Mouse (Mus musculus) midbrain, embryonic 15.5 days (tissue): Measurements from ENCODE around the gene Lsm8. TPM values are rescaled to one million over a fixed set of nuclear protein-coding genes. Genes with fewer than 3 reads are reported as not detected.
A peak's percentile ranks its signal among the peaks of the same experiment; 100 is the strongest.
"Not testable (repeated sequence)": the region's sequence is repeated elsewhere in the genome, so short reads cannot be mapped to it uniquely, and the experiment has no call there.

Experiments
- ATAC-seq: fragments of 200-750 bp; cut with Nextera tagmentation; replicated peaks from 2 replicates; pipeline ENCODE4 v1.8.0; 2017; ENCODE audit warnings: moderate TSS enrichment
- H3K27ac ChIP-seq: fragments of 300-500 bp; sonication (generic); 2 replicates; pipeline ENCODE4 v1.5.1; 2015; ENCODE audit warnings: mild to moderate bottlenecking, inconsistent platforms
- H3K27me3 ChIP-seq: fragments of 300-500 bp; sonication (generic); replicated peaks from 2 replicates; pipeline ENCODE4 v1.6.1; 2015; ENCODE audit warnings: inconsistent platforms
- H3K36me3 ChIP-seq: fragments of 300-500 bp; sonication (generic); replicated peaks from 2 replicates; pipeline ENCODE4 v1.6.1; 2015; ENCODE audit warnings: inconsistent platforms
- H3K4me1 ChIP-seq: fragments of 300-500 bp; sonication (generic); 2 replicates; pipeline ENCODE4 v1.6.1; 2015; ENCODE audit warnings: inconsistent platforms
- H3K4me2 ChIP-seq: fragments of 300-500 bp; sonication (generic); 2 replicates; pipeline ENCODE4 v1.6.1; 2015; ENCODE audit warnings: inconsistent platforms, mild to moderate bottlenecking, moderate library complexity
- H3K4me3 ChIP-seq: fragments of 300-500 bp; sonication (generic); 2 replicates; pipeline ENCODE4 v1.5.1; 2015; ENCODE audit warnings: mild to moderate bottlenecking, inconsistent platforms
- H3K9ac ChIP-seq: fragments of 300-500 bp; sonication (generic); 2 replicates; pipeline ENCODE4 v1.6.1; 2015; ENCODE audit warnings: mild to moderate bottlenecking, inconsistent platforms
- H3K9me3 ChIP-seq: fragments of 300-500 bp; sonication (generic); 2 replicates; pipeline ENCODE4 v1.6.1; 2016; ENCODE audit warnings: inconsistent platforms
- WGBS: fragments of 180-500 bp; shearing (Covaris S2); methylation state at CpG from one replicate; pipeline ENCODE4 v1.1.7; 2015; ENCODE audit warnings: mixed read lengths; 5-methylcytosine and 5-hydroxymethylcytosine counted together
- polyA plus RNA-seq: library from polyadenylated mRNA; unstranded; fragments of >200 nt; fragmentation: Nextera tagmentation; extraction: Ambion mirVana; gene quantifications from 2 replicates; pipeline ENCODE4 v1.2.1, GENCODE M21; 2015

Gene Lsm8
- 97.7 and 105 TPM in 2 replicates for polyA plus RNA-seq

DNA sequence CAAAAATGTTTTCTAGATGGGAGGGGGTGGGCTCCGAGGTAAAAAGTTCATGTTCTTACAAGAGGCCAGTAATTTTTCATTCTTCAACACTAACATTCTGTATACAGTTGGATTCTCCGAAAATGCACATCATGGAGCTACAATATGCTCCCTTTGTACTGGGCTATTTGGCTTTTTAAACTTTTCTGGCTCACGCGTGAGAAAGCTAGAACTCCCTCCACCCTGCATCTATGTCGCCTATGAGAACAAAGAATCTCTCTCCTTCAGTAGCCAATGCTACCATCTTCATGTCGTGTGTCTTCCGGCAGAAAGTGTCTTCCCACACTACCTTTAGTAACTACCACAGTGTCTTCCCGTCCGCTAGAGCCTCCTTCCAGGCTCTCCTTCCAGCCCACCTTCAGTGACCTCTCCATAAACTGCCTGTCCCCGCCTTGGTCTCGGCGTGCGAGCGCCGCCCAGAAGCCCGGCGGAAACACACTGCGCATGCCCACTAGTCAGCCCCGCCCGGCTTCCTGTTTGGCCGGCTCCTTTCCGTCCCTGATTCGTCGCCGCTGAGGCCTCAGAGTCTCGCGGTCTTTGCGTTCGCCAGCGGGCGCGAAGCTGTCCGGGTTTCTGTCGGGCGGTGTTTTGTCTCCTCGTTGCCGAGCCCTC, at the start of gene Lsm8:
Gene Lsm8 (plus strand): TSS at position 529 of the 651 bp plus-strand sequence.
- no peaks in the 10 kb centered on the region for H3K27me3 ChIP-seq
- H3K4me2 ChIP-seq: peak within 1 kb of the TSS; percentile 62
- H3K9ac ChIP-seq: peak within 1 kb of the TSS; percentile 97
- peak; percentile 100 for ATAC-seq
- peaks cover 19% of the 10 kb centered on the region for H3K4me1 ChIP-seq
- peak within 1 kb of the TSS; percentile 95 for H3K27ac ChIP-seq
- H3K36me3 ChIP-seq: peaks cover 2% of the 10 kb centered on the region; the same call in 1 of the 2 replicates
- under 1% methylated on average over 37 of the region's 37 CpGs for WGBS
- no peaks in the 10 kb centered on the region for H3K9me3 ChIP-seq
- H3K4me3 ChIP-seq: peak within 1 kb of the TSS; percentile 92

- H3K27me3 ChIP-seq: no peaks in the 10 kb centered on the region
- no peak for ATAC-seq
- H3K36me3 ChIP-seq: no peaks in the 10 kb centered on the region
- no peaks in the 10 kb centered on the region for H3K4me1 ChIP-seq
- no peak overlapping the region for H3K27ac ChIP-seq
- H3K9me3 ChIP-seq: no peaks in the 10 kb centered on the region
- no peak overlapping the region for H3K4me3 ChIP-seq
- H3K4me2 ChIP-seq: no peak overlapping the region
- H3K9ac ChIP-seq: no peak overlapping the region
- WGBS: 88% methylated on average over 2 of the region's 2 CpGs
These were observed 47.4 kb upstream of the Lsm8 start for GRCm38 (mm10) chr6:18800869-18801511.

- ATAC-seq: no peak
- no peaks in the 10 kb centered on the region for H3K4me1 ChIP-seq
- 98% methylated on average over 1 of the region's 1 CpGs for WGBS
- no peak overlapping the region for H3K4me2 ChIP-seq
- no peaks in the 10 kb centered on the region for H3K27me3 ChIP-seq
- no peaks in the 10 kb centered on the region for H3K36me3 ChIP-seq
- no peak overlapping the region for H3K9ac ChIP-seq
- H3K27ac ChIP-seq: no peak overlapping the region
- no peaks in the 10 kb centered on the region for H3K9me3 ChIP-seq
- H3K4me3 ChIP-seq: no peak overlapping the region
These were observed 35.8 kb upstream of the Lsm8 start for GRCm38 (mm10) chr6:18812623-18813022.

GRCm38 (mm10) chr6:18815606-18816005, 32.8 kb upstream of the Lsm8 start:
- no peaks in the 10 kb centered on the region for H3K27me3 ChIP-seq
- no peaks in the 10 kb centered on the region for H3K9me3 ChIP-seq
- H3K4me3 ChIP-seq: no peak overlapping the region
- H3K9ac ChIP-seq: no peak overlapping the region
- H3K4me2 ChIP-seq: no peak overlapping the region
- no peak for ATAC-seq
- H3K36me3 ChIP-seq: no peaks in the 10 kb centered on the region
- H3K27ac ChIP-seq: no peak overlapping the region
- H3K4me1 ChIP-seq: no peaks in the 10 kb centered on the region
- WGBS: 91% methylated on average over 2 of the region's 2 CpGs

DNA sequence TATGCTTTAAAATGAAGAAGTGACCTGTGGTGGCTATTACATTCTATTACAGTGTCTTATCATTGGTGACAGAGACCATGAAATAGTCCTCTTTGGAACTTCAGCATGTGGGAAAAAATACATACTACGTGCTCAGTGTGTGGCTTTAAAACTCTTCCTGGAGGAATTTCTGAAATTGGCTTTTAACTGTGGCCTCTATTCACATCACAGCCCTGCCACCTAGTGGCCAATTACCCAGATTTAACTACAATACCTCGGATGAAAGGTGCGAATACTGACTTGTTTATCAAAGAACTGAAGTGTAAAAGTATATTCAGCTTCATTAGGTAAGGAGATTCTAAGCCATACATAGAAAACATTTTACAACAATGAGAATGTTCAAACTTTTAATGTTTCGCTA, 29.0 kb upstream of the Lsm8 start:
- no peak overlapping the region for H3K27ac ChIP-seq
- H3K9ac ChIP-seq: no peak overlapping the region
- H3K27me3 ChIP-seq: no peaks in the 10 kb centered on the region
- no peak overlapping the region for H3K4me3 ChIP-seq
- H3K9me3 ChIP-seq: no peaks in the 10 kb centered on the region
- H3K4me1 ChIP-seq: no peaks in the 10 kb centered on the region
- ATAC-seq: no peak
- H3K4me2 ChIP-seq: no peak overlapping the region
- no peaks in the 10 kb centered on the region for H3K36me3 ChIP-seq
- WGBS: 14% methylated on average over 4 of the region's 4 CpGs

GRCm38 (mm10) chr6:18820246-18820645, 28.1 kb upstream of the Lsm8 start:
- no peak overlapping the region for H3K4me2 ChIP-seq
- no peak overlapping the region for H3K4me3 ChIP-seq
- no peaks in the 10 kb centered on the region for H3K36me3 ChIP-seq
- 69% methylated on average over 4 of the region's 4 CpGs for WGBS
- ATAC-seq: no peak
- no peaks in the 10 kb centered on the region for H3K9me3 ChIP-seq
- H3K27ac ChIP-seq: no peak overlapping the region
- no peaks in the 10 kb centered on the region for H3K27me3 ChIP-seq
- no peak overlapping the region for H3K9ac ChIP-seq
- H3K4me1 ChIP-seq: no peaks in the 10 kb centered on the region

DNA sequence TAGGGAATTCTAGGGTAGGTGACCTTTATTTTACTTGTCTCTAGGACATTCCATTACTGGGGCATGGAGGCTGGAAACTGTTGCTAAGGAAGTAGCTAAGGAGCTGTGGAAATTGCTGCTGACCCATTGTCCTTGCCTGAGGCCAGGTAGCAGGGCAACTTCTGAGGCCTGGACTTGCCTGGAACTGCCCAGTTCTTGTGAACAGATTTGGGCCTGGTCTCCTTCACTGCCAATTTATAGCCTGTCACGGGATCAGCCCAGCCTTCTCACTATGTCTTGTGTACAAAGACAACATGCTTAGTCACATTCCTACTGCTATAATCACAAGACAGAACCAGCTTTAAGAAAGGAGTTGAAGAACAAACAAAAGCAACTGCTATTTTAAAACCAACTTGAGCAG, 25.6 kb upstream of the Lsm8 start:
- Histone ChIP-seq H3K36me3 (no peaks in the 10 kb centered on the region), H3K4me3 (no peak overlapping the region), H3K4me1 (no peaks in the 10 kb centered on the region), H3K4me2 (no peak overlapping the region), H3K9ac (no peak overlapping the region), H3K9me3 (no peaks in the 10 kb centered on the region), H3K27ac (no peak overlapping the region), H3K27me3 (no peaks in the 10 kb centered on the region)
- 73% methylated on average over 1 of the region's 1 CpGs for WGBS
- ATAC-seq: no peak

GRCm38 (mm10) chr6:18832958-18833357, 15.4 kb upstream of the Lsm8 start:
- H3K9me3 ChIP-seq: no peaks in the 10 kb centered on the region
- no peak overlapping the region for H3K9ac ChIP-seq
- H3K36me3 ChIP-seq: no peaks in the 10 kb centered on the region
- no peak overlapping the region for H3K4me2 ChIP-seq
- no peak overlapping the region for H3K4me3 ChIP-seq
- no peak for ATAC-seq
- no peaks in the 10 kb centered on the region for H3K27me3 ChIP-seq
- no peaks in the 10 kb centered on the region for H3K4me1 ChIP-seq
- 82% methylated on average over 1 of the region's 1 CpGs for WGBS
- H3K27ac ChIP-seq: no peak overlapping the region

DNA sequence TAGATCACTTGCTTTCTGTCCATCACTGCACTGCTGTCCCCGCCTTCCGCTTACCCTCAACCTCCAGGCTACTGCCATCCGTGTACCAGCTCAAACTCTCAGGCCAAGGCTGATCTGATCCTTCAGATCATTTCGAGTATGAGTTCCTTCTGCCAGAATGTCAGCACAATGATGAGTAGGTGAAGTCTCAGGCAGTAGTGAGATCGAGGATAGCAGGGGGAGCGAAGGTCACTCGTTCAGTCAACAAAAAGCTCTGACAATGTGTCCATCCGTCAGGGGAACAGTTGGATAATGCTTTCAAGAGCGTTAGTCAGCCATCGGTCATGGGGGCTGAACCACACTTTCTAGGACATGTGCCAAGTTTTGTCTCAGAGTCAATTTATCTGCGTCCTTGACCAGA, 3.9 kb upstream of the Lsm8 start:
- 81% methylated on average over 7 of the region's 11 CpGs for WGBS
- H3K27me3 ChIP-seq, H3K9me3 ChIP-seq, ATAC-seq, H3K36me3 ChIP-seq, H3K9ac ChIP-seq, H3K4me3 ChIP-seq, H3K4me2 ChIP-seq, H3K27ac ChIP-seq, H3K4me1 ChIP-seq: not testable (repeated sequence)

DNA sequence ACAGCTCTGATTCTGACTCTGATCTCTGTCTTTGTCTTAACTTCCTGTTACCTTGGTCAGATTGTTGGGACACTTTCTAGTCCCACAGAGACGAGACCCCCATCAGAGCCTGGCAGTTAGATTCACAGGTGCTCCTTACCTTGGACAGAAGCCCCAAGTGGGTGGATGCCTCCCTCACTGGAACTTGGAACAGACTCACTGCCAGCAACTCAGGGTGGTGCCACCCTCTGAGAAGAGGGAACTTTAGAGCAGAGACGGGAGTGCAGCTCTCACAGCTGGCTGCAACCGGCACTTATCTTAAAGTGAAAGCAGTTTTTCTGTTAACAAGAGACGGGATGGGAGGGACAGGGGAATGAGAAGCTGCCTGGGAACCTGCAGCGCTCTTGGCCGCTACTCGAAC, 2.8 kb upstream of the Lsm8 start:
- H3K36me3 ChIP-seq, H3K27ac ChIP-seq, H3K4me3 ChIP-seq, H3K9me3 ChIP-seq, H3K4me2 ChIP-seq, H3K27me3 ChIP-seq, H3K9ac ChIP-seq, ATAC-seq: not testable (repeated sequence)
- 47% methylated on average over 5 of the region's 7 CpGs for WGBS
- peaks cover 13% of the 10 kb centered on the region for H3K4me1 ChIP-seq

DNA sequence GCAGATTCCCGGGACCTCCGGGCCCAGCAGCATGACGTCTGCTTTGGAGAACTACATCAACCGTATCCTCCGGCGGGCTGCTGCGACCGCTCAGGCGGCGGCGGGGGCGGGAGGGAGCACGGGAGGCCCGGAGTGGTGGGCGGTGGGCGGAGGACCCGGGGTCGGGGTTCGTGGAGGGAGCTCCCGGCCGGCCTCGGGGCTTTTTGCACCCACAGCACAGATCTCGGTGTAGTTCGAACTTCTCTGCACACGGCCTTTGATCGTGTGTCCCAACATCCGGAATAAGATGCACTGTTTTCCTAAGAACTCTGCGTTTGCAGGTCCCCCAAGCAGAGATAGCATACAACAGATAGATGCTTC, 303 bp downstream of the Lsm8 start:
- under 1% methylated on average over 28 of the region's 28 CpGs for WGBS
- Histone ChIP-seq H3K9ac (peak overlapping the region; percentile 97), H3K4me1 (peaks cover 19% of the 10 kb centered on the region), H3K9me3 (no peaks in the 10 kb centered on the region), H3K36me3 (peaks cover 6% of the 10 kb centered on the region; the same call in 1 of the 2 replicates), H3K27me3 (no peaks in the 10 kb centered on the region), H3K4me2 (peak overlapping the region; percentile 62), H3K27ac (peak overlapping the region; percentile 95), H3K4me3 (peak overlapping the region; percentile 92)
- ATAC-seq: no peak

- no peak for ATAC-seq
- Histone ChIP-seq H3K4me1 (peaks cover 7% of the 10 kb centered on the region), H3K27me3 (no peaks in the 10 kb centered on the region), H3K9me3 (no peaks in the 10 kb centered on the region), H3K4me3 (no peak overlapping the region), H3K9ac (no peak overlapping the region), H3K36me3 (peaks cover 18% of the 10 kb centered on the region; the same call in 1 of the 2 replicates), H3K4me2 (no peak overlapping the region), H3K27ac (no peak overlapping the region)
These were observed 6.9 kb downstream of the Lsm8 start for GRCm38 (mm10) chr6:18855323-18855722.

- no peak overlapping the region for H3K4me2 ChIP-seq
- H3K27me3 ChIP-seq: no peaks in the 10 kb centered on the region
- no peaks in the 10 kb centered on the region for H3K4me1 ChIP-seq
- H3K4me3 ChIP-seq: no peak overlapping the region
- H3K9ac ChIP-seq: no peak overlapping the region
- peaks cover 18% of the 10 kb centered on the region; the same call in 1 of the 2 replicates for H3K36me3 ChIP-seq
- ATAC-seq: no peak
- H3K9me3 ChIP-seq: no peaks in the 10 kb centered on the region
- no peak overlapping the region for H3K27ac ChIP-seq
- WGBS: 93% methylated on average over 3 of the region's 3 CpGs
These were observed 8.2 kb downstream of the Lsm8 start for GRCm38 (mm10) chr6:18856487-18857078.
